Mouse (Mus musculus) 416B (cell line): ENCODE results near the gene Sash3.

ENCODE experiments used
- DNase-seq: peaks from one replicate; pipeline ENCODE4 v3.0.0; 2011; ENCODE audit warnings: low read depth

Sash3 gene

DNA sequence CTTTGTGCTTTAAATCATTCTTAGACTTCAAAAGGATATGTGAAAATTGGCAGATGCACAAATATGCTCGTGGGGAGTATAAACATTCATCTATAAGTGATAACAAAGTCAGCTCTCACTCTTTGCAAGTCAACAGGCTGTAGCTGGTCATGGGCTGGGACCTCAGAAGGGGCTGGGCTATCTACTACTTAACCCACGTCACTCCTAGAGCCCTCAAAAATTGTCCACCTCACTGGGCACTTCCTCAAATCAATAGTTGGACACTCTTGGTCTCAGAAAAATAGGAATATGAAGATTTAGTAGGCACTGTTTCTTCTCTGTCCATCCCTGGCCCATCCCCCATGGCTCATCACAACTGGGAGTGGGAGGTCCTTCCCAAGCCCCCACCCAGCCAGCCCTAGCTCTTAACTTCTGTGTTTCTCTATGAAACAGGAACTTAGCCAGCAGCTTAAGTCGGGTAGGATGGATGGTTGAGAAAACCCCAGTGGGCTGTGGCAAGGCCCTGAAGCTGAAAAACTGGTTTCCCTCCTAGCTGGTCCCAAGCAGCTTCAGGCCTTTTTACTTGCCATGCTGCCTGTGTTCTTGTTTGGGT is 5.9 kb upstream of the Sash3 start:
- peak; percentile 35 for DNase-seq

DNA sequence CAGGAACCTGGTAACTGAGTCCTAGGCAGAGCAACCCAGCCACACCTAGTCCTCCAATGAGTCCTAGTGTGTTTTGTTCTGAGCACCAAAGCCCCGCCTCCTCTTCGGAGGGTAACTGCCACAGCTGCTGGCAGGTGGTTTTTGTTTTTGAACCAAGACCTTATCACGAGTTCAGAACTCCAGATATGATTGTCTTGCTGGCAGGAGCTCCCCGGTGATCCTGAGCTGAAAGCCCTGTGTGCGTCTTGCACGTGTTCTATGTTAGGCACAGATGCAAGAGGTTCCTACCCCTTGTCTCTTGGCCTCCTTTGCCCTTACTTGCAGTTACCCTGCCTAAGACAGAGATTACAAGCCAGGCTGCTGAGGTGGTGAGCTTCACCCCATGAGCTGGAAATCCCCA is 4.8 kb upstream of the Sash3 start:
- DNase-seq: no peak

DNA sequence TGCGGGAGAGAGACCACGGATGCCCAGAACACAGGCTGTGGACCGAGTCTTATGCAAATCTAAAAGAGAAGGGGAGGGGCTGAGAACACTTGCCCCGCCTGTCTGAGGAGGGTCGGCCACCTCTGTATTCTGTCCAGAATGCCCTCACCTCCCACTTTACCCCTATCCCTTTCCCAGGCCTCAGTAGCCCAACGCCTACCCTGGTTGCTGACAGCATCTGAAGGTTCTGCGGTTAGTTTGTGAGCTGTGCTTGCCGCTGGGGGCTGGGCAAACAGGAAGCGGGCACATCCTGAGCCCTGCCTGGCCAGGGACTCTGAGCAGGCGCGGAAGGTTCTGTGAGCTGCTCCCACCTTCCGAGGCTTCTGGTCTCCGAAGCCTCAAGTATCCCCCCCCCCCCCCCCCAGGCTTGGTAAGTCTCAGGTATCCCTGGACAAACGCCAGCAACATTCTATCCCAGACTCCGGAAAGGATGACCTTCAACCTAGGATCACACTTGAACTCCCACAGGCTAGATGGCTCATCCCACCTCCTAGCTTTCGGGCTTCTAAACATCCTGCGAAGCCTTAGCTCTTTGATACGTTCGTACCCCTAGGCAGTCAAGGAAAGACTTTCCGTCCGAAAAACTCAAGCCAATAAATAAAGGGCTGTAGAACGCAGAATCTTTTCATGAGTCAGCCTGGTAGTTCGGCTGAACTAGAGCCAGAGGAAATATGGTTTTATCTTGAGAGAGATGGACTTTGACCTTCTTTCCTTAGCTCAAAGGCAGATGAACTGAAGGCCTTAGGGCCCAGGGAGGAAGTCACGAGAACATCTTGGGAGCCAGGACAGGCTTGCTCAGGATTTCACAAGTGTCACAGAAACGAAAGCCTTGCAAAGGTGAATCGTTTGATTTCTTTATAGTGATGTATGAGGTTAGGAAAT is 2.6 kb upstream of the Sash3 start:
- peak; percentile 92 for DNase-seq

DNA sequence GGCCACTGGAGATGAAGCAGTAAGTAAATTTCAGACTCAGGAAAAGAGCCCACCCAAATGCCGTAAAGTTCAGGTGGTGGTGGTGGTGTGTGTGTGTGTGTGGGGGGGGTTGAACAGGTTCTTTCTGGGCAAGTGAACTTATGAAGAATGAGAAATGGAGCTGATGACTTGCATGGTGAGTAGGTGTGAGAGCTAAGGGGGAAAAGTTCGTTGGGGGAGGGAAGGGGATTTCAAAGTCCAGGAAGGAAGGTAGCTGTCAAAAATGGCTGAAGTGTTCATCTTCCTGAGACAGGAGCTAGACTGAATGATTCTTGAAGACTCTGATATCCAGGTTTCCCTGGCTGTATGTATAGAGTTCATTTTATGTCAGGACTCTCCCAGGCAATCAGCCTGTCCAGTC is 990 bp downstream of the Sash3 start:
- no peak for DNase-seq

DNA sequence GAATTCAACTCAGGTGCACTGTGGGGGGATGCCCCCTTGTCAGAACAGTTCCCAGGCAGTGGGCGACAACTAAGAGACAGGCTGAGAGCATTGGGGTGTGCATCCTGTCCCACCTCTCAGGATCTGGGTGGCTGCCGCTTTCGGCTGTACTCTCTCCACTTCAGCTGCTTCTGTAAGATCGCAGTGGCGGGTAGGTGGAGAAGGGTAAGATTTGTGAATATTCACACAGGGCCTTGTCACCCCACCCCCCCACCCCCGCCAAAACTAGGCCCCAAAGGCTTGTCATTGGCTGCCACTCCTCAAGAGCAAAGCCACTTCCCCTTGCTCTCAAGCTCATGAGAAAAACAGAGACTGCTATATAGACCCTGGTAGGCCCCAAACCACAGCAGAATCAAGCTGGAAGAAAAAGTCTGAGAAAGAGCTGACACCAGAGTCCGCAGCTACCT is 1.5 kb downstream of the Sash3 start:
- peak; percentile 73 for DNase-seq

DNA sequence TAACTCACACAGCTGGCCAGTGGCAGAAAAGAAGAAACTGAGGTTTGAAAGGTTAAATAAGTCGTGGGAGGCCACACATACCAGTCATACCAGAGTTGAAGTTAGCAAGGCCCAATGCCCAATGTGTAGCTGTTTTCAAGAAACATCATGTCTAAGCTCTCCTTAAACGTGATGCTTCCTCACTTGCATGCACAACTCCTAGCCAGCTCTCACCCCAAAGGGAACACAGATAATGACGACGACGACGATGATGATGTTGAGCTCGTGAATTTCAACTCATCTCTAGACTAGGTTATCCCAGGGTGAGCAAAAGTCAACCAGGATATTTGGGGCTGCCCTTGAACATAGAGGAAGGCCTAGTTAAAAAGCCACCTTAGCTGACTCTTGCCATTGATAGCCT is 5.9 kb downstream of the Sash3 start:
- DNase-seq: no peak

DNA sequence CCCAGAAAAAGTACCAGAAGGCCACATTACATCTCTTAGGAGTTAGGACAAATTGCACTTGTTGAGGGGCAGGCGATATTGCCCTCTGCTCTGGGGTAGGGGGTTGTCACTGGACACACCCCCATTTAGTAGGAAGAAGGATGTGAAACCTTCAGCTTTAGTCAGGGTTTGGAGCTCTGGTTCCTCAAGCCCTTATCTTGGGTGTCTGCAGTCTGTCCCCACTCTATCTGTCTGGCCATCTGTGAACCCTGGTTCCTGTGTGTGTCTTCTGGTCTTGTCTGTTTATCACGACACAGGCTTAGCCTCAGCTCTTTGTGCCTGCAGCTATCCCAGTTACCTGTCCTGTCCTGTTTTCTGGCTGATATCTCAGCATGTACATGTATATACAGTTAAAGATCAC is 7.2 kb downstream of the Sash3 start:
- DNase-seq: peak; percentile 95

DNA sequence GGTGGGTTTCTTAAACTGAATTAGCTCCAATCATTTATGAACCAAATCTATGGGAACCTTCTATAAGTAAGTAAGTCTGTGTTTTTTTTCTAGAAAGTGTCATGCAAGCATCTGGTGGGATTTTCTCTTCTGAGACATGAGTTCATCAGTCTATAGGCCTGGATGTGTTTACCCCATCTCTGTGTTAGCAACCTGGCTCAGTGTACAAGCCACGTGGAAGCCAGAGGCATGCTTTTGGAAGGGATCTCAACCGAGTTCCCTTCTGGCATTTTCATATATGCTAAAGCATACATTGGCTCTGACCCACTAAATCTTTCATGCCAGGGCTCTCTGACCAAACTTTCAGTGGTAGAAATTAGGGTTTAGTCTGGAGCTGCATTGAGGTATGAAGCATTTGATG is 7.7 kb downstream of the Sash3 start:
- DNase-seq: no peak

DNA sequence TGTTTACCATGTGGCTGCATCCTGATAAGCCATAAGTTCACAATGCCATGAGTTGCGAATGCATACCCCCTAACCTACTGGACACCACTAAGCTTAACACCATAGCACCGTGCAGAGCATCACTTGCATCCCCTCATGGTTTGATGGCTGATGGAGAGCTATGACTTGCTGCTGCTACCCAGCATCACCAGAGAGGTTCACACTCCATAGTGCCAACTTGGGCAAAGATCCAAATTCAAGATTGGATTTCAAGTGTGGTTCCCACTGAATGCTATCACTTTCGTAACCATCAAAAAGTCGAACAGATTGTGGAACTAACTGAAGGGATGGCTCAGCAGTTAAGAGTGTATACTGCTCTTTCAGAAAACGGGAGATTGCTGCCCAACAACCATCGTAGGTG is 9.3 kb downstream of the Sash3 start:
- DNase-seq: no peak

DNA sequence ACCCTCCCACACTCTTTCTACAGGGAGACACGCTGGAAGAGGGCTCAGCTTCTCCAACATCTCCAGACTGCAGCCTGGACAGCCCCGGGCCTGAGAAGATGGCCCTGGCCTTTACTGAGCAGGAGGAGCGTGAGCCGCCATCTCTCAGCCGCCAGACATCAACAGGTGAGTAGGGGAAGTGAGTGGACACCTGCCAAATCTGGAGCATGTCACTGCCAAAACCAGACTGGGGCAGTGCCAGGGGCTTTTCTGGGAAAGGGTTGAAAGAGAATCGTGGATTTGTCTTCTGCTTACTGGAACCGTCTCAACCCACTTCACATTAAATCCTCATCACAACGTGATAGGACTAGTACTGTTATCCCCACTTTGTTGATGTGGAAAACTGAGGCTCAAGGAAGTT is 11.2 kb downstream of the Sash3 start:
- DNase-seq: no peak

DNA sequence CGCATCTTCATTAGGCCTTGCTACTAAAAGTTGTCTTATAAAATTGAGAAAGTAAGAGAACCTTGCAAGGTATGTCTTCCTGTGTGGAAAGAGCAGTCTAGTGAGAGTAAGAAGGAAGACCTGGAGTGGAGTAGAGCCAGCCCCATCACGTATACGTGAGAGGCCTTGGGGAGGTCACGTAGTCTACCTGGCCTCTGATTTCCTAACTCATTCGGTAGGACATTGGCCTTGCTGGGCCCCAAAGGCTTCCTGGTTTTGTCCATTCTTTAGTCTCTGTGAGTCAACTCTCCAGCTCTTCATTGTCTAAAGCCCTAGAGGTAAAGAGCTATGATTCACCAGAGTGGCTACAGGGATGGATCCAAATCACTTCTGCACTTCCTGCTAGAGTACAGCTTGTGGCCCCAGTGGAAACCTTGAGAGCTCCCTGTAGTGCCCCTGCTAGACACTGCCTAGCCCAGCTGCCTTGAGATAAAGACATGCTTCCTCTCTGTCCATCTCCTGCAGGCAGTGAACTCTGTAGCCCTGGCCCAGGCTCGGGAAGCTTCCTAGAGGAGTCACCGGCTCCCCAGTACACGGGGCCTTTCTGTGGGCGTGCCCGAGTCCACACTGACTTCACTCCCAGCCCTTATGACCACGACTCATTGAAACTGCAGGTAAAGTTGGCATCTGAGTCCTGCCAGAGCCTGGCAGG is 12.1 kb downstream of the Sash3 start:
- DNase-seq: peak; percentile 20

DNA sequence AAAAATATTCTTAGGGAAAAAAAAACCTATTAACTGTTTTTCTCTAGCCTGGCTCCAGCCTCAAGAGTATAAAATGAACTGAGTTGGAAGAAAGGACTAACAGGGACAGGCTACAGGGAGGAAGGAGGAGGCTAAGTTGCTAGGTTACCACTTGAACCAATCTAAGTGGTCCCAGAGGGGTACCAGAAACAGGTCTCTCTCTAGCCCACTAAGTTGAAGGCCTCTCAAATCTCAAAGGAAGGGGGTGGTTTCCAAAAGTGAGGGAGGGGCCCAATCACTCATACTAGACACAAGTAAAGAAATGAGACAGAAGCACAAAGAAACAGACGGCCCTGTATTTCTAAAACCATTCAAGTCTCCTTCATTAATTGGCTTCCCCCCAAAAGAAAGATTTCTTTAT is 23.7 kb downstream of the Sash3 start:
- no peak for DNase-seq

DNA sequence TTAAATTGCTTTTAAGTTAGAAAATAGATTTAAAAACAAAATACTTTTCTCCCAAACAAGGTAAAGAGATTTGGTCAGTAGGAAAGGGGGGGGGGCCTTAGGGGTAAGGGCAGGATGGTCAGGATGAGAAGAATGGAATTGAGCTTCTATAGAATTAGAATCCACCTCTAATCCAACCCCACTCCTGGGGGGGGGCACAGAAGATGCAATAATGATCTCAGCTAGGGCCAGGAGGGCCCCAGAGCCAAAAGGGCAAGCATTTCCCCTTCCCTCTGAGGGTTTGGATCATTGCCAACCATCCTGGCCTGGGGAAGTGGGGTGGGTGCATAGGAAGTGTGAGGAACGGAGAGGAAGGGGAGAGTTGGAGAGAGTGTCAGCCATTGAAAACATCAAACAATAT is 24.1 kb downstream of the Sash3 start:
- peak; percentile 21 for DNase-seq

DNA sequence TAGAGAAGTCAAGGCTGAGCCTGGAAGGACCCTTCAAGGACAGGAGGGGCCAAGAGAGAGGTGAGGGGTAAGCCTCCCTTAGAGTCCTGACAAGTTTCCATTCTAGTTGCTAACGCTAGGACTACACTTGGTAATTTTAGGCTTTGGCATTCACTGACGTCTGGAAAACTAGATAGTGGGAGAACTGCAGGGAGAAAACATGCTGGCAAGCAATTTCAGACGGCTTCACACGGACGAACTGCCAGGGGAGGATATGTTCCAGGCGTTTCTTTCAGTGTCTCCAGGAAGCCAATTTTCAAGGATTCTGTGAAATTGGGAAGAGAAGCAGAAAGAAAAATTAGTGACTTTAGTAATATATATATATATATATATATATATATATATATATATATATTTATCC is 35.6 kb downstream of the Sash3 start:
- no peak for DNase-seq

DNA sequence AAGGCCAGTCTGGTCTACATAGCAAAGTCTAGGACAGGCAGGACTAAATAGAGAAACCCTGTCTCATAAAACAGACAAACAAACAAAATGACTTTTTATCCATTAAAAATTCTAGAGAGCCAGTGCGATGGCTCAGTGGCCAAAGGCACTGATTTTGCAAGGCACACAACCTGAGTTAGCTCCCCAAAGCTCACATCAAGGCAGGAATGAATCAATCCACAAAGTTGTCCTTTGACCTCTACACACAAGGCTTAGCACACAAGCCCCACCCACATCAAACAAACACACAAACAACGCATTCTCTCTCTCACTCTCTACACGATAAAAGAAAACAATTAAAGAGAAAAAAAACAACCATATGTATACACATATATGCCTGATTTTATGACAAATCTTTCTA is 38.5 kb downstream of the Sash3 start:
- DNase-seq: no peak

DNA sequence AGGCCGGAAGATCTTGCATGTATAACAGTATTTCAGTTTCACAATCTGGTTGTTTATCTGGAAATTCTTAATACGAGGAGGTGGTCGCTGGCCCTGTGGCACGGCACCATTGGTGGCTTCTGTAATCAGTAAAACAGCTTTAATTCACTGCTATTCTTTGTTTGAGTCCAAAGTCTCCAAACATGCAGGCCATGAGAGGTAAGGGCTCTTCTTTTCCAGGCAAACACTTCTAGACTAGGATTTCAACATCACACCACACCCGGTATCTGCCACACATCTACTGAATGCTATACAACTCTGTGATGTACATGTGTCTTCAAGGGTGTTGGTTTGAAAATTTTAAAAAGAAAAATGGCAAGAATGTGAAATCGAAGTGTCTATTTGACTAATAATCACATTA is 45.0 kb downstream of the Sash3 start:
- DNase-seq: no peak

DNA sequence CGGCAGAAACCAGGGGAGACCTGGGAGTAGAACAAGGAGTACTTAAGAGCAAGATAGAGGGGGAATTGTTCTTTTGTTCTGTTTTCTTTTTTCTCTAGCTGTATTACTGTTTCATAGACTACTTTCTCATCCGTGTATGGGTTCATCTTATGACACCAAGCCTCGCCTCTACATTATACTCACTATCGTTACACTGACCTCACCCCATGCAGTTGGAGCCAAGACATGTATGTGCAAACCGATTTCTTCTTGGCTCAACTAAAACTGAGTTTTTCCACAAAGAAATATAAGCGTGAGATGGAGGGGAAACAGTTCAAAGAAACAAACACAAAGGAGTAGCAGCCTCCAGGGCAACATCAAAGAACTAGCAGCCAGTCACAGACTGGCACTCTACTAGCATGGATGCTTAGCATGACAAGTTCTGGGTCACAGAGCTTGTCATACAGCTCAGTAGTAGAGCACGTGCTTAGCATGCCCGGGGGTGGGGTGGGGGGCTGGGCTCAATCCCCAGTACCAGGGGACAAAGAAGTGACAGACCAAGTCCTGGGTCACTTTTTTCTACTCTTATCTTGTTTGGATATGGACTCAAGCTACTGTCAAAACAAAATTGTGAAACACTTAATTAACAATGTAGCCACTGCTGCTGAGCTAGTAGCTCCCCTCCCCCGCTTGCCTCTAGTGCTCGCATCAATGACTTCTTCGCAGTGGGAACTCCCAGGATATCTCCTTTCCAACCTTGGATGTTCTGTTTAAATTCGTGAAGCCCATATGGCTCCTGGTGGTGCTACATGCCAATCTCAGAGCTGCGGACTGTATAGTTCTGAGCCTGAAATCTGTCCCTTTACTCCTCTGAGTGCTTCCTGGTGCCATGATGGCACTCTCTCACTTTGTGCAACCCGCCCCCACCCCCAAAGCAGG is 47.3 kb downstream of the Sash3 start:
- DNase-seq: no peak

DNA sequence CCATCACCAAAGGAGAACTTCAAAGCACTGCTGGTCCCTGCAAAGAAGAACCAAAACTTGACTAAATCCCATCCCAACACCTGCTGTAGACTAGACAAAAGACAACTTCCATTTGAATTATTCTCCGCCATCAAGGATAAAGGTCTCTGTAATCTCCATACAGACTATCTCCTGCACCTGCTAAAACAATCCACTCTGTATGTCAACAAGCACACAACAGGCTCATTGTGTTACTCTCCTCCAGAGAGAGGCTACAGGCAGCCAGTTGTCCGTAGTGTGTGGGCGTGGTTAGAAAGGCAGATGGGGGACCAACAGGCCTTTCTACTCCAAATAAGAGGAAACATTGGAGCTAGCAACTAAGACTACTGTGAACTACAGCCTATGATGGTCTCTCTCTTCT is 51.6 kb downstream of the Sash3 start:
- no peak for DNase-seq

DNA sequence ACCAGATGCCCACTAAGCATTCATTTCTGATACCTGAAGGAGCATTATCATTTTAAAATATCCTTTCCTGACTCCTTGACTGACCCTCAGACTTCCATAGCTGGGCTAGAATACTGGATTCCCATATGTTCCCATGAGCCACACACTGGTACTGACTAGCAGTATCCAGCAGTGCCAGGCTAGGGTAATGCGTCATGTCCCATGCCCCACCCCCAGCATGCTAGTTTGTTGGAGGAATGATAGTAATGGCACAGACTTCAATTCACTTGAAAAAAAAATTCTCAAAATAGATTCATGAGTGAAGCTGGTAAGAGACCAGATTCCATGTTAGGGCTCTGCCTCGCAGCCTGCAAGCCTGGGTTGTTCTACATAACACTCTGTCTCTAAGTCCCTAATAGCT is 52.8 kb downstream of the Sash3 start:
- no peak for DNase-seq

DNA sequence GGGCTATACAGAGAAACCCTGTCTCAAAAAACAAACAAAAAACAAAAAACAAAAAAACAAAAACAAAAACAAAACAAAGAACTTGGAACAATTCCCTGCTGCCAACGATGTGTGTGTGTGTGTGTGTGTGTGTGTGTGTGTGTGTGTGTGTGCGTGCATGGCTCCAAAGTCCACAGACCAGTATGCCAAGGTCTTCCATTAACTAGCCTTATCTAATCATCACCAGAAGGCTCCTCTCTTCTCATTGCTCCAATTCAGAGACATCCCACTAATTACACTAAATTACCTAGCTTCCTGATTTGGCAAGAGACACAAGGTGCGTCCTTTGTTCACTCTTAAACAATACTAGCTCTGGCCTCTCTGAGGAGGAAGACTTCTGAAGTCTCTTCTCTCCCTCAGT is 54.5 kb downstream of the Sash3 start:
- no peak for DNase-seq

DNA sequence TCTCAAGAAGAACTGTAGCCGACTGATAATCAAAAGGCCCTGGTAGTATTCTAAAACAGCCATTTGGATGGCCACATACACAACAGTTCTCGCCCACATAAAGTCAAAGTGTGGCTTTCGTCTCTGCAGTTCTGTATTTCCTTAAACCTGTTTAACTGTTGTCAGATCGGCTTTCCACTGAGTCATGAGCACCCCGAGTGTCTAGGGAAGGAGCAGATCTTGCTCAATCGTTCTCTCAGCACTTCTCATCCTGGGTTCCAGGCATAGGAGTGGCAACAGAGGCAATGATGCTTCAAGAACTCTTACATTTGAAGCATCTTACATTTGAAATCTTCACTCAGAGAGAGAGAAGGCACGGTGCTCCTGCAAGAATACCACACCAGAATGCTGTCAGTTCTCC is 55.7 kb downstream of the Sash3 start:
- peak; percentile 49 for DNase-seq

DNA sequence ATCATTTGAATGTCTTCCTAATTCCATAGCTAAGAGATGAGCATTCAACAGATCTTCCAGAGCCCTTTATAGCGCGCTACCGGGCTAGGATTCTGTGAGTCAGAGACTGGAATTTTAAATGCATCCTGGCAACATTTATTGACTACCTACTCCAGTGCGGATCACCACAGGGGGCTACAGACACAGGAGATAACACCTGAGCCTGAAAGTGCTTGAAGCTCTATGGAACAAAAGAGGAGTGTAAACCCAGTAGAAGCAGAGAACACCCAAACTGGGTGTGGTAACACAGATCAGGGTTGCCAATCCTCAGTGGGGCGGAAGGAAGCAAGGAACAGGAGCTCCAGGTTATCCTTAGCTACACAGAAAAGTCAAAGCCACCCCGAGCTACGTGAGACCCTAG is 56.2 kb downstream of the Sash3 start:
- DNase-seq: no peak
